Mouse (Mus musculus): ENCODE measurements around the gene Olfr1535. TPM values are rescaled to one million over a fixed set of nuclear protein-coding genes. Genes with fewer than 3 reads are reported as not detected.

Olfr1535 gene
- polyA plus RNA-seq (2017; shearing (Covaris generic)), result under 1 TPM in 1 of 2 experiments, not detected in 1; 0.32 TPM

GRCm38 (mm10) chr13:21559793-21560192, at the start of gene Olfr1535:
TSS of gene Olfr1535 (minus strand) at chr13:21559893.
- ATAC-seq, result no peak

- ATAC-seq, result no peak
Observed at GRCm38 (mm10) chr13:21591618-21592017, 31.9 kb upstream of the Olfr1535 start.

- ATAC-seq, result no peak
Observed at GRCm38 (mm10) chr13:21581659-21582058, 22.0 kb upstream of the Olfr1535 start, which contains the start of gene Olfr1364. TSS of gene Olfr1364 (minus strand) at chr13:21581759.

- no peak for ATAC-seq
Observed at GRCm38 (mm10) chr13:21550416-21551110, 9.1 kb downstream of the Olfr1535 start.

- ATAC-seq, result no peak
Observed at GRCm38 (mm10) chr13:21549487-21549886, 10.2 kb downstream of the Olfr1535 start.

- ATAC-seq, result no peak
Observed at GRCm38 (mm10) chr13:21542708-21543107, 17.0 kb downstream of the Olfr1535 start, which contains the start of gene Olfr1366. TSS of gene Olfr1366 (minus strand) at chr13:21542808.

GRCm38 (mm10) chr13:21530781-21531201, 28.9 kb downstream of the Olfr1535 start, which contains the start of gene Zkscan8:
TSS of gene Zkscan8 (minus strand) at chr13:21531120.
- ATAC-seq, result peak; percentile 99

- ATAC-seq, result no peak
Observed at GRCm38 (mm10) chr13:21530136-21530535, 29.6 kb downstream of the Olfr1535 start.

GRCm38 (mm10) chr13:21506221-21506649, 53.5 kb downstream of the Olfr1535 start:
- peak; percentile 97 for ATAC-seq

Other genes starting within 250 kb of the Olfr1535 start
- gene Gpx6, start 247.8 kb downstream of the Olfr1535 start, polyA plus RNA-seq (2017; shearing (Covaris generic)), result not detected
- gene Olfr1367, start 213.0 kb downstream of the Olfr1535 start, polyA plus RNA-seq (2017; shearing (Covaris generic)), result not detected
- 10 to 100 TPM in 1 of 2 experiments, 1 to 10 TPM in 1; 7.7 to 10.6 TPM for gene Zscan12, start 197.1 kb downstream of the Olfr1535 start, polyA plus RNA-seq (2017; shearing (Covaris generic))
- 10 to 100 TPM; 31.1 to 45.5 TPM for gene Zkscan3, start 157.1 kb downstream of the Olfr1535 start, polyA plus RNA-seq (2017; shearing (Covaris generic))
- gene Pgbd1, start 118.8 kb downstream of the Olfr1535 start, polyA plus RNA-seq (2017; shearing (Covaris generic)), result 1 to 10 TPM; 1.3 to 1.7 TPM
- gene Zscan26, start 106.2 kb downstream of the Olfr1535 start, polyA plus RNA-seq (2017; shearing (Covaris generic)), result 10 to 100 TPM; 78.3 to 80.7 TPM
- under 1 TPM in 1 of 2 experiments, not detected in 1; 0.36 TPM for gene Nkapl, start 91.4 kb downstream of the Olfr1535 start, polyA plus RNA-seq (2017; shearing (Covaris generic))
- not detected for gene Zkscan4, start 81.0 kb downstream of the Olfr1535 start, polyA plus RNA-seq (2017; shearing (Covaris generic))
- not detected for gene Gm10065, start 80.5 kb downstream of the Olfr1535 start, polyA plus RNA-seq (2017; shearing (Covaris generic))
- gene AK157302, start 64.7 kb downstream of the Olfr1535 start, polyA plus RNA-seq (2017; shearing (Covaris generic)), result under 1 TPM; 0.51 to 0.95 TPM
- gene Gm11273, start 58.5 kb downstream of the Olfr1535 start, polyA plus RNA-seq (2017; shearing (Covaris generic)), result 10 to 100 TPM in 1 of 2 experiments, not detected in 1; 29.3 TPM
- 1 to 10 TPM; 5.2 to 6.1 TPM for gene Zkscan8, start 28.8 kb downstream of the Olfr1535 start, polyA plus RNA-seq (2017; shearing (Covaris generic))
- gene Olfr1366, start 17.1 kb downstream of the Olfr1535 start, polyA plus RNA-seq (2017; shearing (Covaris generic)), result not detected
- gene Olfr1364, start 21.9 kb upstream of the Olfr1535 start, polyA plus RNA-seq (2017; shearing (Covaris generic)), result not detected
- gene Olfr1362, start 54.1 kb upstream of the Olfr1535 start, polyA plus RNA-seq (2017; shearing (Covaris generic)), result not detected
- not detected for gene Olfr11, start 82.6 kb upstream of the Olfr1535 start, polyA plus RNA-seq (2017; shearing (Covaris generic))
- not detected for gene Olfr1361, start 103.5 kb upstream of the Olfr1535 start, polyA plus RNA-seq (2017; shearing (Covaris generic))
- gene Olfr1360, start 117.5 kb upstream of the Olfr1535 start, polyA plus RNA-seq (2017; shearing (Covaris generic)), result not detected
- gene Olfr1359, start 138.2 kb upstream of the Olfr1535 start, polyA plus RNA-seq (2017; shearing (Covaris generic)), result not detected
- gene Hist1h2bl, start 156.2 kb upstream of the Olfr1535 start, polyA plus RNA-seq (2017; shearing (Covaris generic)), result not detected
- gene Hist1h2ai, start 156.5 kb upstream of the Olfr1535 start, polyA plus RNA-seq (2017; shearing (Covaris generic)), result 10 to 100 TPM in 1 of 2 experiments, not detected in 1; 41.5 TPM
- gene Hist1h3h, start 157.8 kb upstream of the Olfr1535 start, polyA plus RNA-seq (2017; shearing (Covaris generic)), result 1 to 10 TPM; 2.1 to 2.5 TPM
- gene Hist1h2bm, start 162.2 kb upstream of the Olfr1535 start, polyA plus RNA-seq (2017; shearing (Covaris generic)), result 1 to 10 TPM; 1.8 to 2.5 TPM
- not detected for gene Hist1h4j, start 175.2 kb upstream of the Olfr1535 start, polyA plus RNA-seq (2017; shearing (Covaris generic))
- gene Hist1h4k, start 190.6 kb upstream of the Olfr1535 start, polyA plus RNA-seq (2017; shearing (Covaris generic)), result 10 to 100 TPM in 1 of 2 experiments, 1 to 10 TPM in 1; 8.2 to 16.8 TPM
- 1 to 10 TPM in 1 of 2 experiments, not detected in 1; 2.1 TPM for gene Hist1h2ak, start 193.9 kb upstream of the Olfr1535 start, polyA plus RNA-seq (2017; shearing (Covaris generic))
- gene Hist1h2bn, start 194.2 kb upstream of the Olfr1535 start, polyA plus RNA-seq (2017; shearing (Covaris generic)), result 1 to 10 TPM in 1 of 2 experiments, not detected in 1; 5.6 TPM
- 1 to 10 TPM; 3.6 to 5.1 TPM for gene Hist1h1b, start 220.7 kb upstream of the Olfr1535 start, polyA plus RNA-seq (2017; shearing (Covaris generic))
- gene Hist1h3i, start 223.5 kb upstream of the Olfr1535 start, polyA plus RNA-seq (2017; shearing (Covaris generic)), result not detected
- gene Hist1h2an, start 227.3 kb upstream of the Olfr1535 start, polyA plus RNA-seq (2017; shearing (Covaris generic)), result 1 to 10 TPM in 1 of 2 experiments, not detected in 1; 8.0 TPM
- not detected for gene Hist1h2bp, start 227.6 kb upstream of the Olfr1535 start, polyA plus RNA-seq (2017; shearing (Covaris generic))